Mouse (Mus musculus): ENCODE data around the gene Rpl13a. TPM values are rescaled to one million over a fixed set of nuclear protein-coding genes. Genes with fewer than 3 reads are reported as not detected.
A peak's percentile ranks its signal among the peaks of the same experiment; 100 is the strongest.
"Not testable (repeated sequence)": the region's sequence is repeated elsewhere in the genome, so short reads cannot be mapped to it uniquely, and the experiment has no call there.

Rpl13a gene
- polyA plus RNA-seq, 1 experiment from 2014 or later = 1,469 TPM

GRCm38 (mm10) chr7:45126844-45127699 lies 1.5 kb downstream of the Rpl13a start:
- Histone ChIP-seq H3K9ac (ENCODE audit: low read length) (peak overlapping the region; percentile 100), H3K9me3 (ENCODE audit: control insufficient read depth, low read length) (no peaks in the 10 kb centered on the region), H3K4me2 (ENCODE audit: low read depth, severe bottlenecking) (peak overlapping the region; percentile 91), H3K27me3 (ENCODE audit: control insufficient read depth, insufficient read depth, low read length) (no peaks in the 10 kb centered on the region), H3K4me3 (ENCODE audit: low read depth, low read length) (peak overlapping the region; percentile 99), H3K27ac (replicated peaks; ENCODE audit: low read depth, low read length) (peak overlapping the region; percentile 91), H3K36me3 (ENCODE audit: control insufficient read depth, insufficient read depth, low read length) (peaks cover 31% of the 10 kb centered on the region), H3K4me1 (ENCODE audit: control insufficient read depth, insufficient read depth, low read length) (peaks cover 35% of the 10 kb centered on the region)
- ATAC-seq (ENCODE audit: insufficient number of reproducible peaks, low FRiP score, low TSS enrichment, low read depth) (no peak), DNase-seq (ENCODE audit: low spot score) (peak; percentile 55)
- WGBS = 40% methylated on average over 21 of the region's 21 CpGs

- Histone ChIP-seq H3K9ac (ENCODE audit: low read length) (peak overlapping the region; percentile 100), H3K27ac (replicated peaks; ENCODE audit: low read depth, low read length) (peak overlapping the region; percentile 91; the same call in 1 of the 2 replicates), H3K4me2 (ENCODE audit: low read depth, severe bottlenecking) (peak overlapping the region; percentile 91), H3K4me1 (ENCODE audit: control insufficient read depth, insufficient read depth, low read length) (peaks cover 38% of the 10 kb centered on the region), H3K4me3 (ENCODE audit: low read depth, low read length) (peak overlapping the region; percentile 99), H3K9me3 (ENCODE audit: control insufficient read depth, low read length) (no peaks in the 10 kb centered on the region), H3K27me3 (ENCODE audit: control insufficient read depth, insufficient read depth, low read length) (no peaks in the 10 kb centered on the region), H3K36me3 (ENCODE audit: control insufficient read depth, insufficient read depth, low read length) (peaks cover 38% of the 10 kb centered on the region)
- ATAC-seq (ENCODE audit: insufficient number of reproducible peaks, low FRiP score, low TSS enrichment, low read depth) (no peak), DNase-seq (ENCODE audit: low spot score) (no peak)
- WGBS = 76% methylated on average over 17 of the region's 17 CpGs
These were observed 2.3 kb downstream of the Rpl13a start for GRCm38 (mm10) chr7:45126147-45126843.

- DNase-seq (ENCODE audit: low spot score); ATAC-seq (ENCODE audit: insufficient number of reproducible peaks, low FRiP score, low TSS enrichment, low read depth): not testable (repeated sequence)
- peak overlapping the region; percentile 91; the same call in 1 of the 2 replicates for H3K4me2 ChIP-seq (ENCODE audit: low read depth, severe bottlenecking)
These were observed 2.9 kb downstream of the Rpl13a start for GRCm38 (mm10) chr7:45125649-45126048.

GRCm38 (mm10) chr7:45125144-45125600 lies 3.4 kb downstream of the Rpl13a start:
- ATAC-seq (ENCODE audit: insufficient number of reproducible peaks, low FRiP score, low TSS enrichment, low read depth) = no peak
- H3K9ac ChIP-seq (ENCODE audit: low read length) = peak overlapping the region; percentile 17; the same call in 1 of the 2 replicates
- H3K36me3 ChIP-seq (ENCODE audit: control insufficient read depth, insufficient read depth, low read length) = peaks cover 45% of the 10 kb centered on the region
- peaks cover 38% of the 10 kb centered on the region for H3K4me1 ChIP-seq (ENCODE audit: control insufficient read depth, insufficient read depth, low read length)
- no peaks in the 10 kb centered on the region for H3K9me3 ChIP-seq (ENCODE audit: control insufficient read depth, low read length)
- 11% methylated on average over 7 of the region's 7 CpGs for WGBS
- DNase-seq (ENCODE audit: low spot score) = peak; percentile 67
- H3K4me2 ChIP-seq (ENCODE audit: low read depth, severe bottlenecking) = 0 out of 2 replicates have a peak overlapping the region, but pooled peaks have one; percentile 42
- no peaks in the 10 kb centered on the region for H3K27me3 ChIP-seq (ENCODE audit: control insufficient read depth, insufficient read depth, low read length)
- peak overlapping the region; percentile 8; the same call in 1 of the 2 replicates for H3K4me3 ChIP-seq (ENCODE audit: low read depth, low read length)
- peak overlapping the region; percentile 39; the same call in 1 of the 2 replicates for H3K27ac ChIP-seq (replicated peaks; ENCODE audit: low read depth, low read length)

More at GRCm38 (mm10) chr7:45125649-45126048, 2.9 kb downstream of the Rpl13a start:
- Histone ChIP-seq H3K4me3 (ENCODE audit: low read depth, low read length) (0 out of 2 replicates have a peak overlapping the region, but pooled peaks have one; percentile 8), H3K27ac (replicated peaks; ENCODE audit: low read depth, low read length) (peak overlapping the region; percentile 39; the same call in 1 of the 2 replicates), H3K4me1 (ENCODE audit: control insufficient read depth, insufficient read depth, low read length) (peaks cover 38% of the 10 kb centered on the region), H3K36me3 (ENCODE audit: control insufficient read depth, insufficient read depth, low read length) (peaks cover 45% of the 10 kb centered on the region), H3K9ac (ENCODE audit: low read length) (peak overlapping the region; percentile 1; the same call in 1 of the 2 replicates)
- H3K9me3 ChIP-seq (ENCODE audit: control insufficient read depth, low read length); H3K27me3 ChIP-seq (ENCODE audit: control insufficient read depth, insufficient read depth, low read length): not testable (repeated sequence)
- 59% methylated on average over 5 of the region's 5 CpGs for WGBS

- H3K9me3 ChIP-seq (ENCODE audit: control insufficient read depth, low read length) = no peaks in the 10 kb centered on the region
- peak within 1 kb of the TSS; percentile 96 for H3K4me3 ChIP-seq (ENCODE audit: low read depth, low read length)
- peak within 1 kb of the TSS; percentile 86 for H3K27ac ChIP-seq (replicated peaks; ENCODE audit: low read depth, low read length)
- peak within 1 kb of the TSS; percentile 99 for H3K9ac ChIP-seq (ENCODE audit: low read length)
- peak; percentile 100 for DNase-seq (ENCODE audit: low spot score)
- ATAC-seq (ENCODE audit: insufficient number of reproducible peaks, low FRiP score, low TSS enrichment, low read depth) = peak; percentile 82
- no peaks in the 10 kb centered on the region for H3K27me3 ChIP-seq (ENCODE audit: control insufficient read depth, insufficient read depth, low read length)
- H3K4me1 ChIP-seq (ENCODE audit: control insufficient read depth, insufficient read depth, low read length) = peaks cover 33% of the 10 kb centered on the region
- under 1% methylated on average over 59 of the region's 59 CpGs for WGBS
- H3K4me2 ChIP-seq (ENCODE audit: low read depth, severe bottlenecking) = peak within 1 kb of the TSS; percentile 86
- peaks cover 51% of the 10 kb centered on the region for H3K36me3 ChIP-seq (ENCODE audit: control insufficient read depth, insufficient read depth, low read length)
These were observed 4.1 kb downstream of the Rpl13a start, which contains the start of gene Rps11 for GRCm38 (mm10) chr7:45124224-45125143. Gene Rps11, minus strand, starts transcription at chr7:45124439.

GRCm38 (mm10) chr7:45123186-45123570 lies 5.4 kb downstream of the Rpl13a start:
- peaks cover 33% of the 10 kb centered on the region for H3K4me1 ChIP-seq (ENCODE audit: control insufficient read depth, insufficient read depth, low read length)
- H3K36me3 ChIP-seq (ENCODE audit: control insufficient read depth, insufficient read depth, low read length) = peaks cover 53% of the 10 kb centered on the region
- 23% methylated on average over 12 of the region's 12 CpGs for WGBS
- H3K9me3 ChIP-seq (ENCODE audit: control insufficient read depth, low read length) = no peaks in the 10 kb centered on the region
- ATAC-seq (ENCODE audit: insufficient number of reproducible peaks, low FRiP score, low TSS enrichment, low read depth) (no peak), DNase-seq (ENCODE audit: low spot score) (no peak)
- H3K27me3 ChIP-seq (ENCODE audit: control insufficient read depth, insufficient read depth, low read length) = no peaks in the 10 kb centered on the region
- H3K9ac ChIP-seq (ENCODE audit: low read length) = peak overlapping the region; percentile 99
- H3K27ac ChIP-seq (replicated peaks; ENCODE audit: low read depth, low read length) = 0 out of 2 replicates have a peak overlapping the region, but pooled peaks have one; percentile 80
- H3K4me3 ChIP-seq (ENCODE audit: low read depth, low read length) = peak overlapping the region; percentile 96
- H3K4me2 ChIP-seq (ENCODE audit: low read depth, severe bottlenecking) = peak overlapping the region; percentile 86

GRCm38 (mm10) chr7:45122561-45123185 lies 5.9 kb downstream of the Rpl13a start:
- Histone ChIP-seq H3K4me1 (ENCODE audit: control insufficient read depth, insufficient read depth, low read length) (peaks cover 33% of the 10 kb centered on the region), H3K36me3 (ENCODE audit: control insufficient read depth, insufficient read depth, low read length) (peaks cover 53% of the 10 kb centered on the region), H3K4me3 (ENCODE audit: low read depth, low read length) (peak overlapping the region; percentile 96), H3K9me3 (ENCODE audit: control insufficient read depth, low read length) (no peaks in the 10 kb centered on the region), H3K4me2 (ENCODE audit: low read depth, severe bottlenecking) (peak overlapping the region; percentile 86), H3K9ac (ENCODE audit: low read length) (peak overlapping the region; percentile 99), H3K27ac (replicated peaks; ENCODE audit: low read depth, low read length) (no peak overlapping the region), H3K27me3 (ENCODE audit: control insufficient read depth, insufficient read depth, low read length) (no peaks in the 10 kb centered on the region)
- DNase-seq (ENCODE audit: low spot score) (no peak), ATAC-seq (ENCODE audit: insufficient number of reproducible peaks, low FRiP score, low TSS enrichment, low read depth) (no peak)
- WGBS = 79% methylated on average over 15 of the region's 15 CpGs
